Mouse (Mus musculus): Measurements from ENCODE around the gene Melk. TPM values are rescaled to one million over a fixed set of nuclear protein-coding genes. Genes with fewer than 3 reads are reported as not detected.

Melk gene
- polyA plus RNA-seq, 1 experiment from 2014 or later = 68.4 TPM

- 88% methylated on average over 37 of the region's 37 CpGs for WGBS
- Histone ChIP-seq H3K9me3 (replicated peaks) (no peaks in the 10 kb centered on the region), H3K27ac (no peak overlapping the region), H3K4me3 (no peak overlapping the region), H3K4me1 (0 out of 2 replicates have a peak, but pooled peaks cover 2% of the 10 kb centered on the region), H3K27me3 (ENCODE audit: low read depth, poor library complexity, severe bottlenecking) (no peaks in the 10 kb centered on the region), H3K36me3 (no peaks in the 10 kb centered on the region)
- DNase-seq (ENCODE audit: low spot score) = no peak
Measured at GRCm38 (mm10) chr4:44392231-44393216, 91.8 kb downstream of the Melk start.

GRCm38 (mm10) chr4:44402607-44403006 is 101.9 kb downstream of the Melk start:
- Histone ChIP-seq H3K9me3 (replicated peaks) (no peaks in the 10 kb centered on the region), H3K27ac (no peak overlapping the region), H3K4me1 (no peaks in the 10 kb centered on the region), H3K27me3 (ENCODE audit: low read depth, poor library complexity, severe bottlenecking) (no peaks in the 10 kb centered on the region), H3K36me3 (no peaks in the 10 kb centered on the region), H3K4me3 (no peak overlapping the region)
- peak; percentile 74 for DNase-seq (ENCODE audit: low spot score)
- 4% methylated on average over 5 of the region's 5 CpGs for WGBS

- WGBS = 78% methylated on average over 5 of the region's 5 CpGs
- H3K9me3 ChIP-seq (replicated peaks) = no peaks in the 10 kb centered on the region
- no peak overlapping the region for H3K4me3 ChIP-seq
- no peaks in the 10 kb centered on the region for H3K27me3 ChIP-seq (ENCODE audit: low read depth, poor library complexity, severe bottlenecking)
- no peaks in the 10 kb centered on the region for H3K4me1 ChIP-seq
- H3K27ac ChIP-seq = no peak overlapping the region
- H3K36me3 ChIP-seq = no peaks in the 10 kb centered on the region
- no peak for DNase-seq (ENCODE audit: low spot score)
Measured at GRCm38 (mm10) chr4:44404487-44404886, 103.8 kb downstream of the Melk start.

Other genes with a start within 250 kb of the Melk start
- gene Gne, start 216.7 kb upstream of the Melk start, polyA plus RNA-seq (2016; fragmentation: Nextera tagmentation; extraction: Ambion mirVana) = 22.7 and 25.3 TPM in 2 replicates
- 29.0 and 30.3 TPM in 2 replicates for gene Rnf38, start 67.1 kb upstream of the Melk start, polyA plus RNA-seq (2016; fragmentation: Nextera tagmentation; extraction: Ambion mirVana)

Data from limb, embryonic 10.5 days (tissue).